Mouse (Mus musculus) CH12.LX (cell line): Measurements from ENCODE around the gene Upf2. TPM values are rescaled to one million over a fixed set of nuclear protein-coding genes. Genes with fewer than 3 reads are reported as not detected.

Experiments
- DNase-seq: peaks from one replicate; pipeline ENCODE4 v3.0.0-alpha.2; 2013; ENCODE audit errors: extremely low read depth
- H3K27ac ChIP-seq: 2 replicates; pipeline ENCODE4 v1.5.1; 2012; ENCODE audit warnings: low read depth, mild to moderate bottlenecking, control low read depth, moderate library complexity; ENCODE audit not compliant: insufficient read depth
- H3K27me3 ChIP-seq: replicated peaks from 2 replicates; pipeline ENCODE3; 2012; ENCODE audit warnings: inconsistent platforms
- H3K36me3 ChIP-seq, 2 experiments: replicated peaks in 1 of 2; 2 replicates each; pipeline versions ENCODE3 to v1.6.1; 2012; ENCODE audit warnings: inconsistent platforms in 1 of 2, low read length in 1 of 2, mild to moderate bottlenecking in 1 of 2, mixed read lengths in 1 of 2, moderate library complexity in 1 of 2; ENCODE audit not compliant: control insufficient read depth in 1 of 2, insufficient read depth in 1 of 2
- H3K4me1 ChIP-seq, 2 experiments: 2 replicates each; pipeline ENCODE4 v1.6.1; 2012; ENCODE audit warnings: inconsistent platforms in 1 of 2, moderate library complexity in 1 of 2; ENCODE audit not compliant: insufficient read depth in 2 of 2, control insufficient read depth in 1 of 2
- H3K4me2 ChIP-seq: 2 replicates; pipeline ENCODE4 v1.6.1; 2012; ENCODE audit warnings: low read depth, mild to moderate bottlenecking, control low read depth; ENCODE audit not compliant: poor library complexity, insufficient read depth, severe bottlenecking
- H3K4me3 ChIP-seq, 3 experiments: fragments of 150-350 bp in 1 of 3; sonication (generic) in 1 of 3; replicated peaks in 1 of 3; 2 replicates each; pipeline versions ENCODE3 to v1.5.1; 2011 to 2012; ENCODE audit warnings: low read depth in 2 of 3, low read length in 2 of 3, mild to moderate bottlenecking in 2 of 3, moderate library complexity in 2 of 3, control low read depth in 1 of 3, improper control_type of control experiment in 1 of 3, inconsistent platforms in 1 of 3, mixed read lengths in 1 of 3; ENCODE audit not compliant: poor library complexity in 1 of 3
- H3K79me2 ChIP-seq: replicated peaks from 2 replicates; pipeline ENCODE4 v1.6.1; 2012; ENCODE audit warnings: mild to moderate bottlenecking, moderate library complexity; ENCODE audit not compliant: control insufficient read depth, poor library complexity, insufficient read depth, severe bottlenecking; ENCODE audit errors: extremely low read depth
- H3K9ac ChIP-seq: 2 replicates; pipeline ENCODE4 v1.6.1; 2012; ENCODE audit warnings: low read depth, mild to moderate bottlenecking, control low read depth, moderate library complexity; ENCODE audit not compliant: insufficient read depth
- H3K9me3 ChIP-seq: replicated peaks from 2 replicates; pipeline ENCODE3; 2012; ENCODE audit warnings: low read length, inconsistent platforms, mixed read lengths
- BHLHE40 ChIP-seq: IDR thresholded peaks from 2 replicates; pipeline ENCODE4 v1.6.1; 2011; ENCODE audit warnings: mild to moderate bottlenecking, low read depth, low read length, improper control_type of control experiment
- CTCF ChIP-seq, 2 experiments: IDR thresholded peaks in 1 of 2; conservative IDR thresholded peaks in 1 of 2; 2 replicates each; pipeline ENCODE4 v1.5.1; 2011 to 2012; ENCODE audit warnings: low read depth in 2 of 2, low read length in 2 of 2, improper control_type of control experiment in 1 of 2, inconsistent platforms in 1 of 2, mild to moderate bottlenecking in 1 of 2, moderate library complexity in 1 of 2
- ETS1 ChIP-seq: conservative IDR thresholded peaks from 2 replicates; pipeline ENCODE4 v1.6.1; 2012; ENCODE audit warnings: low read depth, mild to moderate bottlenecking, inconsistent platforms, low read length, improper control_type of control experiment, moderate library complexity
- HCFC1 ChIP-seq: IDR thresholded peaks from 2 replicates; pipeline ENCODE4 v1.6.1; 2012; ENCODE audit warnings: low read depth, mild to moderate bottlenecking, inconsistent platforms, low read length, improper control_type of control experiment
- MAX ChIP-seq: IDR thresholded peaks from 2 replicates; pipeline ENCODE4 v1.6.1; 2011; ENCODE audit warnings: low read length, improper control_type of control experiment
- MEF2A ChIP-seq: IDR thresholded peaks from 2 replicates; pipeline ENCODE4 v1.6.1; 2014; ENCODE audit warnings: low read depth, mild to moderate bottlenecking, inconsistent platforms, low read length, improper control_type of control experiment, borderline replicate concordance
- MYC ChIP-seq: IDR thresholded peaks from 2 replicates; pipeline ENCODE4 v1.6.1; 2011; ENCODE audit warnings: low read depth, mild to moderate bottlenecking, improper control_type of control experiment, low read length
- NELFE ChIP-seq: IDR thresholded peaks from 2 replicates; pipeline ENCODE4 v1.6.1; 2011; ENCODE audit warnings: low read depth, low read length, improper control_type of control experiment
- NRF1 ChIP-seq: IDR thresholded peaks from 2 replicates; pipeline ENCODE4 v1.6.1; 2014; ENCODE audit warnings: low read depth, mild to moderate bottlenecking, inconsistent platforms, low read length, improper control_type of control experiment, moderate library complexity
- POLR2A ChIP-seq: IDR thresholded peaks from 2 replicates; pipeline ENCODE4 v1.6.1; 2011; ENCODE audit warnings: low read depth, mild to moderate bottlenecking, improper control_type of control experiment, low read length
- RCOR1 ChIP-seq: conservative IDR thresholded peaks from 2 replicates; pipeline ENCODE4 v1.6.1; 2012; ENCODE audit warnings: low read depth, mild to moderate bottlenecking, inconsistent platforms, low read length, improper control_type of control experiment
- SIN3A ChIP-seq: IDR thresholded peaks from 2 replicates; pipeline ENCODE4 v1.6.1; 2012; ENCODE audit warnings: low read length, improper control_type of control experiment, inconsistent platforms
- SMC3 ChIP-seq: IDR thresholded peaks from 2 replicates; pipeline ENCODE4 v1.6.1; 2011; ENCODE audit warnings: low read depth, low read length, improper control_type of control experiment
- TCF12 ChIP-seq: IDR thresholded peaks from 2 replicates; pipeline ENCODE4 v1.6.1; 2014; ENCODE audit warnings: low read depth, mild to moderate bottlenecking, inconsistent platforms, low read length, improper control_type of control experiment
- UBTF ChIP-seq: IDR thresholded peaks from 2 replicates; pipeline ENCODE4 v1.6.1; 2012; ENCODE audit warnings: low read depth, mild to moderate bottlenecking, inconsistent platforms, low read length, improper control_type of control experiment, moderate library complexity
- USF1 ChIP-seq: IDR thresholded peaks from 2 replicates; pipeline ENCODE4 v1.6.1; 2014; ENCODE audit warnings: low read depth, mild to moderate bottlenecking, inconsistent platforms, low read length, improper control_type of control experiment
- USF2 ChIP-seq: conservative IDR thresholded peaks from 2 replicates; pipeline ENCODE4 v1.6.1; 2011; ENCODE audit warnings: low read depth, low read length, improper control_type of control experiment
- ZC3H11A ChIP-seq: IDR thresholded peaks from 2 replicates; pipeline ENCODE4 v1.6.1; 2012; ENCODE audit warnings: low read depth, mild to moderate bottlenecking, inconsistent platforms, low read length, improper control_type of control experiment
- ZKSCAN1 ChIP-seq: IDR thresholded peaks from 2 replicates; pipeline ENCODE4 v1.6.1; 2012; ENCODE audit warnings: low read depth, inconsistent platforms, low read length, improper control_type of control experiment, borderline replicate concordance
- ZMIZ1 ChIP-seq: IDR thresholded peaks from 2 replicates; pipeline ENCODE4 v1.6.1; 2012; ENCODE audit warnings: low read depth, mild to moderate bottlenecking, inconsistent platforms, low read length, improper control_type of control experiment
- ZNF384 ChIP-seq: IDR thresholded peaks from 2 replicates; pipeline ENCODE4 v1.6.1; 2012; ENCODE audit warnings: low read depth, low read length, improper control_type of control experiment, inconsistent platforms
- dilution Hi-C: fragments of 300-500 bp; cut with MboI; formaldehyde crosslinking; loops from 2 replicates; pipeline ENCODE4 v1.14.3; 2020; ENCODE audit warnings: low sequenced_read_pairs; ENCODE audit not compliant: extremely low pct_unique_long_range_greater_than_20kb, extremely low pct_ligation_motif_present
- in situ Hi-C: fragments of 300-500 bp; cut with MboI; formaldehyde crosslinking; loops from 3 replicates; pipeline ENCODE4 v1.14.3; 2019; ENCODE audit warnings: low sequenced_read_pairs, low pct_ligation_motif_present, low pct_unique_long_range_greater_than_20kb, mixed read lengths
- polyA plus RNA-seq: library from polyadenylated mRNA; unstranded; fragments of >175 nt; gene quantifications from 2 replicates; pipeline ENCODE4 v1.2.1, GENCODE M21; 2012; ENCODE audit warnings: low read depth; ENCODE audit not compliant: insufficient read length
- total RNA-seq, 2 experiments: library from RNA; depleted of rRNA; stranded (reverse); fragments of 300-350 nt in 1 of 2; fragments of >200 nt in 1 of 2; gene quantifications; 2 replicates each; pipeline ENCODE4 v1.2.3; 2012 to 2014

The Upf2 gene
- total and polyA plus RNA-seq, 3 experiments: 9.3 to 27.0 (median 13.4) TPM

DNA sequence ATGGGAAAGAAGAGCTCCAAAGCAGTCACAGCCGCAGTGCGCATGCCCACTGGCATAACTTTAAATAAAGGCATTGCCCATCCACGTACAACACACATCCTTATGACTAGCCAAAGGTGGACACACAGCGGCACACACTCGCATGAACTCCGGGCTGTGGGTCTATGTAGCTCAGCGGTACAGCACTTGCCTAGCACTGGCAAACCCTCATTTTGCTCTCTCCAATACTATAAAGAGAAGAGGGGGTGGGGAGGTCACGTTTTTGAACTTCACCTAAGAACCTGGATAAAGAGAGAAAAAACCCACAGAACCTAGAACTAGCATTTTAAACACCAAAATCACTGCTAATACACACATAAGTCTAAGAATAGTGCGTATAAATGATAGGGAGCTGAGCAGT, 10.3 kb upstream of the Upf2 start:
- H3K36me3 ChIP-seq: no peaks in the 10 kb centered on the region
- dilution Hi-C loops (no loop called here), in situ Hi-C loops (no loop called here)
- H3K4me1 ChIP-seq: no peaks in the 10 kb centered on the region
- no peak overlapping the region for H3K27ac ChIP-seq
- H3K4me3 ChIP-seq: no peak overlapping the region
- no peak for TF ChIP-seq MAX
- no peak for TF ChIP-seq NRF1
- TF ChIP-seq CTCF (conservative IDR thresholded peaks at IDR 0.05 in 1 of 2, IDR thresholded peaks at IDR 0.05 in 1 of 2; ENCODE audit: low read depth in 2 of 2, low read length in 2 of 2): no peak
- no peak for TF ChIP-seq USF2
- no peak for TF ChIP-seq BHLHE40
- TF ChIP-seq NELFE: no peak
- TF ChIP-seq HCFC1: no peak
- no peak for TF ChIP-seq SMC3
- no peak for TF ChIP-seq USF1
- no peak overlapping the region for H3K9ac ChIP-seq
- no peaks in the 10 kb centered on the region for H3K79me2 ChIP-seq
- no peak overlapping the region for H3K4me2 ChIP-seq
- no peaks in the 10 kb centered on the region for H3K27me3 ChIP-seq
- DNase-seq: no peak
- H3K9me3 ChIP-seq: no peaks in the 10 kb centered on the region

DNA sequence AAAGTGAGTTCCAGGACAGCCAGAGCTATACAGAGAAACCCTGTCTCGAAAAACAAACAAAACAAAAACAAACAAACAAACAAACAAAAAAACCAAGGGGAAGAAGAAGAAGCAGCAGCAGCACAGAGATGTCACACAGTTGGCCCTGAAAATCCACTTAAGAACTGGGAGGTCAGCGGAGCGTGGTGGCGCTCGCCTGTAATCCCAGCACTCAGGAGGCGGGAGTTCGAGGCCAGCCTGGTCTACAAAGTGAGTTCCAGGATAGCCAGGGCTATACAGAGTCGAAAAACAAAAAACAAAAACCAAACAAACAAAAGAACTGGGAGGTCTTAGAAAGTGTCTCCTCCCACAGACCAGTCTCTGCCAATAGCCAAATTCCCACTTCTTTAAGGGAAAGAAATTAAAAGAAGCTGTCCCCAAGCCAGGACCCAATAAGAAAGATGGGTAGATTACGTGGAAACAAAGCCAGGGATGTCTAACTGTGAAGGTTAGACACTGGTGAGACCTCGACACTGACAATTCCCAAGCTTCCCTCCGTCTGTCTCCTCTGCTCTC, 9.3 kb upstream of the Upf2 start:
- Histone ChIP-seq H3K4me1 (no peaks in the 10 kb centered on the region), H3K4me3 (no peak overlapping the region), H3K27me3 (no peaks in the 10 kb centered on the region), H3K79me2 (no peaks in the 10 kb centered on the region), H3K36me3 (no peaks in the 10 kb centered on the region), H3K9ac (no peak overlapping the region), H3K4me2 (no peak overlapping the region), H3K9me3 (no peaks in the 10 kb centered on the region), H3K27ac (no peak overlapping the region)
- in situ Hi-C loops (no loop called here), dilution Hi-C loops (no loop called here)
- no peak for DNase-seq
- TF ChIP-seq POLR2A: no peak
- no peak for TF ChIP-seq ZC3H11A
- no peak for TF ChIP-seq UBTF
- no peak for TF ChIP-seq ZMIZ1
- TF ChIP-seq MYC: no peak
- TF ChIP-seq TCF12: no peak
- no peak for TF ChIP-seq ZKSCAN1
- TF ChIP-seq USF2: no peak
- TF ChIP-seq RCOR1: no peak
- no peak for TF ChIP-seq ZNF384
- TF ChIP-seq MEF2A: no peak
- TF ChIP-seq SIN3A: no peak
- no peak for TF ChIP-seq MAX
- no peak for TF ChIP-seq ETS1
